Mouse (Mus musculus) lung, postnatal 0 days (tissue): ENCODE results near the gene Nln. TPM values are rescaled to one million over a fixed set of nuclear protein-coding genes. Genes with fewer than 3 reads are reported as not detected.

ENCODE experiments used
- ATAC-seq: fragments of 200-750 bp; cut with Nextera tagmentation; 2 replicates; pipeline ENCODE4 v1.8.0; 2017; ENCODE audit warnings: moderate library complexity
- DNase-seq: peaks from one replicate; pipeline ENCODE4 v3.0.0-alpha.2; 2016; ENCODE audit warnings: low spot score
- H3K27ac ChIP-seq: fragments of 300-500 bp; sonication (generic); 2 replicates; pipeline ENCODE4 v1.5.1; 2014; ENCODE audit warnings: antibody characterized with exemption, mild to moderate bottlenecking, low read length, mixed read lengths
- H3K27me3 ChIP-seq: fragments of 300-500 bp; sonication (generic); replicated peaks from 2 replicates; pipeline ENCODE4 v1.6.1; 2014; ENCODE audit warnings: low read length, mixed read lengths; ENCODE audit not compliant: insufficient read depth
- H3K36me3 ChIP-seq: fragments of 300-500 bp; sonication (generic); 2 replicates; pipeline ENCODE4 v1.6.1; 2014; ENCODE audit warnings: low read length, mixed read lengths; ENCODE audit not compliant: insufficient read depth
- H3K4me1 ChIP-seq: fragments of 300-500 bp; sonication (generic); 2 replicates; pipeline ENCODE4 v1.6.1; 2014; ENCODE audit warnings: antibody characterized with exemption, low read depth, low read length, mixed read lengths; ENCODE audit not compliant: insufficient read depth
- H3K4me2 ChIP-seq: fragments of 300-500 bp; sonication (generic); replicated peaks from 2 replicates; pipeline ENCODE4 v1.6.1; 2014; ENCODE audit warnings: low read depth, mild to moderate bottlenecking, low read length, moderate library complexity, mixed read lengths
- H3K4me3 ChIP-seq: fragments of 300-500 bp; sonication (generic); 2 replicates; pipeline ENCODE4 v1.5.1; 2014; ENCODE audit warnings: low read depth, low read length
- H3K9ac ChIP-seq: fragments of 300-500 bp; sonication (generic); replicated peaks from 2 replicates; pipeline ENCODE4 v1.6.1; 2014; ENCODE audit warnings: low read depth, mild to moderate bottlenecking
- H3K9me3 ChIP-seq: fragments of 300-500 bp; sonication (generic); 2 replicates; pipeline ENCODE4 v1.6.1; 2016; ENCODE audit warnings: low read length, mixed read lengths
- CTCF ChIP-seq: IDR thresholded peaks from 2 replicates; pipeline ENCODE4 v1.5.1; 2016; ENCODE audit warnings: antibody characterized with exemption, mild to moderate bottlenecking
- EP300 ChIP-seq: IDR thresholded peaks from 2 replicates; pipeline ENCODE4 v1.6.1; 2016; ENCODE audit warnings: antibody characterized with exemption, mild to moderate bottlenecking, control low read depth
- WGBS: fragments of 180-500 bp; shearing (Covaris S2); extraction: QIAGEN DNeasy Blood & Tissue Kit; methylation state at CpG from one replicate; pipeline ENCODE4 v1.1.7; 2014; 5-methylcytosine and 5-hydroxymethylcytosine counted together
- polyA plus RNA-seq: library from polyadenylated mRNA; unstranded; fragments of >200 nt; fragmentation: Nextera tagmentation; extraction: Ambion mirVana; gene quantifications from 2 replicates; pipeline ENCODE4 v1.2.1, GENCODE M21; 2015

The Nln gene
- polyA plus RNA-seq, 1 experiment from 2014 or later: 13.0 TPM

GRCm38 (mm10) chr13:103982376-103982775 is 127.0 kb downstream of the Nln start:
- DNase-seq (no peak), ATAC-seq (no peak)
- Histone ChIP-seq H3K4me1 (peaks cover 10% of the 10 kb centered on the region; the same call in 1 of the 2 replicates), H3K27ac (no peak overlapping the region), H3K9ac (no peak overlapping the region), H3K4me3 (no peak overlapping the region), H3K27me3 (no peaks in the 10 kb centered on the region), H3K9me3 (no peaks in the 10 kb centered on the region), H3K36me3 (no peaks in the 10 kb centered on the region), H3K4me2 (no peak overlapping the region)
- no peak for TF ChIP-seq EP300
- peak; percentile 36 for TF ChIP-seq CTCF
- 99% methylated on average over 3 of the region's 3 CpGs for WGBS

- H3K4me1 ChIP-seq: peaks cover 10% of the 10 kb centered on the region; the same call in 1 of the 2 replicates
- TF ChIP-seq EP300 (peak; percentile 64), CTCF (no peak)
- H3K36me3 ChIP-seq: no peaks in the 10 kb centered on the region
- H3K4me3 ChIP-seq: no peak overlapping the region
- no peak for ATAC-seq
- H3K9ac ChIP-seq: no peak overlapping the region
- no peak overlapping the region for H3K27ac ChIP-seq
- no peak overlapping the region for H3K4me2 ChIP-seq
- H3K9me3 ChIP-seq: no peaks in the 10 kb centered on the region
- no peaks in the 10 kb centered on the region for H3K27me3 ChIP-seq
- DNase-seq: no peak
- 76% methylated on average over 5 of the region's 5 CpGs for WGBS
These were observed 129.0 kb downstream of the Nln start for GRCm38 (mm10) chr13:103980414-103980813.

GRCm38 (mm10) chr13:103978286-103978866 is 131.0 kb downstream of the Nln start:
- DNase-seq: peak; percentile 84
- 28% methylated on average over 5 of the region's 5 CpGs for WGBS
- Histone ChIP-seq H3K4me2 (no peak overlapping the region), H3K4me1 (peaks cover 10% of the 10 kb centered on the region; the same call in 1 of the 2 replicates), H3K9ac (no peak overlapping the region), H3K9me3 (no peaks in the 10 kb centered on the region), H3K27me3 (no peaks in the 10 kb centered on the region), H3K36me3 (no peaks in the 10 kb centered on the region), H3K4me3 (no peak overlapping the region), H3K27ac (peak overlapping the region; percentile 90)
- no peak; the same call in 1 of the 2 replicates for TF ChIP-seq CTCF
- TF ChIP-seq EP300: peak; percentile 90
- peak; percentile 83 for ATAC-seq

- no peak overlapping the region for H3K9ac ChIP-seq
- DNase-seq: peak; percentile 88
- TF ChIP-seq CTCF (no peak), EP300 (peak; percentile 90; the same call in 1 of the 2 replicates)
- no peak overlapping the region for H3K4me3 ChIP-seq
- peaks cover 10% of the 10 kb centered on the region; the same call in 1 of the 2 replicates for H3K4me1 ChIP-seq
- WGBS: 26% methylated on average over 6 of the region's 6 CpGs
- no peaks in the 10 kb centered on the region for H3K27me3 ChIP-seq
- no peak overlapping the region for H3K4me2 ChIP-seq
- peak; percentile 86 for ATAC-seq
- H3K27ac ChIP-seq: peak overlapping the region; percentile 90
- no peaks in the 10 kb centered on the region for H3K36me3 ChIP-seq
- no peaks in the 10 kb centered on the region for H3K9me3 ChIP-seq
These were observed 131.6 kb downstream of the Nln start for GRCm38 (mm10) chr13:103977844-103978243.

- H3K27ac ChIP-seq: no peak overlapping the region
- H3K36me3 ChIP-seq: no peaks in the 10 kb centered on the region
- DNase-seq (no peak), ATAC-seq (no peak)
- peaks cover 10% of the 10 kb centered on the region; the same call in 1 of the 2 replicates for H3K4me1 ChIP-seq
- H3K4me3 ChIP-seq: no peak overlapping the region
- no peak overlapping the region for H3K9ac ChIP-seq
- WGBS: 70% methylated on average over 4 of the region's 4 CpGs
- TF ChIP-seq CTCF: no peak
- TF ChIP-seq EP300: no peak
- no peaks in the 10 kb centered on the region for H3K9me3 ChIP-seq
- H3K27me3 ChIP-seq: no peaks in the 10 kb centered on the region
- H3K4me2 ChIP-seq: no peak overlapping the region
These were observed 133.2 kb downstream of the Nln start for GRCm38 (mm10) chr13:103976181-103976724.

GRCm38 (mm10) chr13:103975101-103975500 is 134.3 kb downstream of the Nln start:
- Histone ChIP-seq H3K4me1 (peaks cover 10% of the 10 kb centered on the region; the same call in 1 of the 2 replicates), H3K9me3 (no peaks in the 10 kb centered on the region), H3K9ac (no peak overlapping the region), H3K27me3 (no peaks in the 10 kb centered on the region), H3K36me3 (no peaks in the 10 kb centered on the region), H3K4me2 (no peak overlapping the region), H3K4me3 (no peak overlapping the region), H3K27ac (no peak overlapping the region)
- WGBS: 62% methylated on average over 10 of the region's 10 CpGs
- ATAC-seq (no peak), DNase-seq (no peak)
- TF ChIP-seq CTCF: 0 out of 2 replicates have a peak, but pooled peaks have one; percentile 7
- TF ChIP-seq EP300: no peak
